Mouse (Mus musculus) thymus, adult 2 months (tissue): ENCODE measurements around the gene Zfp365. TPM values are rescaled to one million over a fixed set of nuclear protein-coding genes. Genes with fewer than 3 reads are reported as not detected.

Experiments used
- DNase-seq: peaks from one replicate; pipeline ENCODE4 v3.0.0; 2021
- H3K27ac ChIP-seq: fragments of 200-500 bp; 2 replicates; pipeline ENCODE4 v1.5.1; 2012; ENCODE audit warnings: low read length, control low read depth; ENCODE audit not compliant: control insufficient read depth, insufficient read depth
- H3K27me3 ChIP-seq: fragments of 200-500 bp; 2 replicates; pipeline ENCODE4 v1.6.1; 2012; ENCODE audit warnings: mild to moderate bottlenecking, low read length, moderate library complexity, mixed read lengths; ENCODE audit not compliant: control insufficient read depth, insufficient read depth
- H3K36me3 ChIP-seq: fragments of 200-500 bp; 2 replicates; pipeline ENCODE4 v1.6.1; 2012; ENCODE audit warnings: mild to moderate bottlenecking, low read length, moderate library complexity; ENCODE audit not compliant: control insufficient read depth, insufficient read depth
- H3K4me1 ChIP-seq: fragments of 200-500 bp; replicated peaks from 2 replicates; pipeline ENCODE4 v1.6.1; 2012; ENCODE audit warnings: low read length; ENCODE audit not compliant: control insufficient read depth, insufficient read depth
- H3K4me3 ChIP-seq: fragments of 200-500 bp; 2 replicates; pipeline ENCODE4 v1.5.1; 2012; ENCODE audit warnings: mild to moderate bottlenecking, low read length, control low read depth, moderate library complexity; ENCODE audit not compliant: control insufficient read depth, insufficient read depth
- CTCF ChIP-seq: fragments of 200-500 bp; IDR thresholded peaks from 2 replicates; pipeline ENCODE4 v1.5.1; 2012; ENCODE audit warnings: mild to moderate bottlenecking, control low read depth, low read length, moderate library complexity, borderline replicate concordance; ENCODE audit not compliant: control insufficient read depth, poor library complexity, insufficient read depth; ENCODE audit errors: extremely low read depth
- POLR2A ChIP-seq: fragments of 200-500 bp; IDR thresholded peaks from 2 replicates; pipeline ENCODE4 v1.6.1; 2012; ENCODE audit warnings: mild to moderate bottlenecking, low read length, control low read depth, moderate library complexity; ENCODE audit not compliant: control insufficient read depth, poor library complexity, insufficient read depth; ENCODE audit errors: extremely low read depth
- WGBS: fragments of 180-500 bp; shearing (Covaris S2); methylation state at CpG from one replicate; pipeline ENCODE4 v1.1.7; 2018; 5-methylcytosine and 5-hydroxymethylcytosine counted together
- polyA plus RNA-seq: library from polyadenylated mRNA; depleted of rRNA; stranded (reverse); fragments of >200 nt; gene quantifications from 2 replicates; pipeline ENCODE4 v1.2.3, GENCODE M21; 2012; rRNA removed

Zfp365 gene
- polyA plus RNA-seq, 1 experiment = 1.00 TPM

GRCm38 (mm10) chr10:67840735-67841134 lies 71.7 kb downstream of the Zfp365 start:
- WGBS = 56% methylated on average over 4 of the region's 4 CpGs
- Histone ChIP-seq H3K27me3 (no peaks in the 10 kb centered on the region), H3K4me3 (no peak overlapping the region), H3K27ac (no peak overlapping the region), H3K36me3 (no peaks in the 10 kb centered on the region), H3K4me1 (no peaks in the 10 kb centered on the region)
- DNase-seq = no peak
- no peak for TF ChIP-seq POLR2A
- TF ChIP-seq CTCF = no peak

- no peak overlapping the region for H3K27ac ChIP-seq
- no peaks in the 10 kb centered on the region for H3K27me3 ChIP-seq
- no peak for TF ChIP-seq POLR2A
- no peak for TF ChIP-seq CTCF
- H3K4me1 ChIP-seq = no peaks in the 10 kb centered on the region
- 86% methylated on average over 3 of the region's 3 CpGs for WGBS
- H3K4me3 ChIP-seq = no peak overlapping the region
- H3K36me3 ChIP-seq = no peaks in the 10 kb centered on the region
- DNase-seq = no peak
Measured at GRCm38 (mm10) chr10:67839156-67839555, 73.3 kb downstream of the Zfp365 start.

GRCm38 (mm10) chr10:67836426-67836825 lies 76.0 kb downstream of the Zfp365 start:
- WGBS = 91% methylated on average over 17 of the region's 17 CpGs
- no peak for DNase-seq
- Histone ChIP-seq H3K4me1 (no peaks in the 10 kb centered on the region), H3K27me3 (no peaks in the 10 kb centered on the region), H3K27ac (no peak overlapping the region), H3K4me3 (no peak overlapping the region), H3K36me3 (no peaks in the 10 kb centered on the region)
- TF ChIP-seq CTCF (no peak), POLR2A (no peak)

Other genes with a start within 250 kb of the Zfp365 start
- gene Rtkn2, start 66.9 kb upstream of the Zfp365 start, polyA plus RNA-seq = 4.2 and 6.6 TPM in 2 replicates